Mouse (Mus musculus) kidney, adult 18-20 months (tissue): ENCODE results near the gene Pola2.
A peak's percentile ranks its signal among the peaks of the same experiment; 100 is the strongest.

ENCODE experiments used
- DNase-seq: peaks from one replicate; pipeline ENCODE4 v3.0.0; 2021

Pola2 gene

DNA sequence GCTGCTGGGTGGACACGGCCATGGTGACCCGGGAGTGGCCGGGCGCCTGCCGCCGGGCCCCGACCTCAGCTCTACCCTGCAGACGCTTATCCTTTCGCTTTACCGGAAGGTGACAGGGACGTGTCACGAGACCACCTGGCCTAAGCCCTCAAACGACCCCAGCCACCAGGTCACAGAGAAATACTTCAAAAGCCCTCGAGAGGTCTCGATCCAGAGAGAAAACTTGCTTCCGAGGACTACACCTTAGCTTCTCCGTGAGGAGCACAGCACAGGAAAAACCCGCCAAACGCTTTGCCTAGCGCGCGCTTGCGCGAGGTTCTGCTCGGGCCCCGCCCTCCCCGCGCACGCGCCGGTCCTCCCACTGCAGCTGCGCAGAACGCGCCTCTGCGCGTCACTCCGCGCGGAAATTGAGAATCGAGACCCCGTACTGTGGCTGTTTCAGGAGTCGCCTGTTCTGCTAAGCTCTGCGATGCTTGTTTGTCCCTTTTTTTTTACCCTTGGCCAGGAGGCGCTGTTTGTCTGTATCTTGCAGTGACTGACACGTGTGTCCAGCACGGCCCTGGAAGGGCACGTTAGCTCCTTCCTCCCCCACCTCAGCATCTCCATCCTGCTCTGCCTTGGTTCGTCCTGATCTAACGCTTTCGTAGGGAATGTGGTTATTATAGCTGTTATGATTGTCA lies at the start of gene Pola2:
Pola2 (minus strand) TSS at position 320 of the 680 bp plus-strand sequence.
- DNase-seq: peak; percentile 91

DNA sequence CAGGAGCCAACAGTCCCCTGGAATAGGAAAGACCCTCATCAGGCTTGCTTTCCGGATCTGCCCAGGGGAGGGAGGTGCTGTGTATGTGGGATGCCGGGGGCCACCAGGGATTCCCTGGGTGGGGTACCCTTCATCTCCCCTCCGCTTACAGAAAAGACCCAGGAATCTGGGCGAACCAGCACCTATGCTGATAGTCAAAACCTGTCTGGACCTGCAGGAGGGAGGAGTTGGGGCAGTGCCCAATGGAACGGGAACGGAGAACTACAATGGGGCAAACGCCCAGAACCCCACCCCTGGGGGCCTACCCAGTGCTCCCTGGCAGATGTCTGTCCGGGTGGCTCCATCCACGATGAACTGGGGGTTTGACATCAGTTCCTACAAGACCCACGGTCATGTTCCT lies 49.7 kb upstream of the Pola2 start:
- DNase-seq: no peak

DNA sequence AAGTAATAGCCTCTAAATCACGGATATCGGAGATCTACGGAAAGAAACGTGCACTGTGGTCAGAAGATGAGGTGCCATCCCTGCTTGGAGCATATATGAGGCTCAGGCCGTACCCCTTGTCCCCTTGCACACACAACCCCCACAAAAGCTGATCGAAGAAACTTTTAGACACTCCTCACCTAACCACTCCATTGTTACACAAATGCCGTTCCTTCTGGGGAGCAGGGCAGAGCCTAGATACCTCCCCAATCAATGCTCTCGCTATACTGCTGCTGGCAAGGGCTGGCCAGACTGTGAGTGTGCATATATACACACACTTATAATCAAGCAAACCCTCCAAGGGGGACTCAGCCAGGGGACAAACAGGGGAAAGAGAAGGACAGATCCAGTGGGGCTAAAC lies 45.1 kb upstream of the Pola2 start:
- DNase-seq: no peak

DNA sequence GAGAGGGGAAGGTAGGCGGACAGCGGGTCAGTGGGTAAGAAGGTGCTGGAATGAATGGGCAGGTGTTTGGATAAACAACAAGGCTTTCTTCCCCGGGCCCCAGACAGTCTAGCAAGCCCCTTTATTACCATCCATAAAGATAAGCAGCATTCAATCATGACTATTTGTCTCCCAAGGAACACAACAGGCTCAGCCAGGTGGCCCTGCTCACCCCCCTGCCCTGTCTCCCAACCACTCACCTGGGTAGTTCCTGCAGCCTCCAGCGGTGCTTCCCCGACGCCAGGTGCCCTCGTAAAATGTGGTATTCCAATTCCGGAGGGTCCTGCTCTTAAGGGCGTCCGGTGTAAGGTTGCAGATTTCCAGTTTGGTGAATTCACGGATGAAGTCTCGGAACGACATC lies 43.0 kb upstream of the Pola2 start:
- no peak for DNase-seq

DNA sequence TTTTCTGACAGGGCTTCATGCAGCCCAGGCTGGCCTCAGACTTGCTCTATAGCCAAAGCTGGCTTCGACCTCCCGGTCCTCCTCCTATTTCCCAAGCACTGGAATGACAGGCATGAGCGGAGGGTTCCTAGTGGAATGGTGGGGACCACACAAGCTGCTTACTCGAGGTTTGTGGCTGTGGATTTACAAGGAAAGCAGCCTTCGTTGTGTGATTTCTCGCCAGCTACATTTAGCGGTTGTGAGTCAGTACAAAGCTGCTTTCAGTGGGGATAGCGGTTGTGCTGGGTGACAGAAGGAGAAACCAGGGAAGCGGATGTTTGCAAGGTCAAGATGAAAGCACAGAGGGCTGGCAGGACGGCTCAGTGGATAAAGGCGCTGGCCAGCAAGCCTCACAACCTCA lies 41.5 kb upstream of the Pola2 start:
- no peak for DNase-seq

DNA sequence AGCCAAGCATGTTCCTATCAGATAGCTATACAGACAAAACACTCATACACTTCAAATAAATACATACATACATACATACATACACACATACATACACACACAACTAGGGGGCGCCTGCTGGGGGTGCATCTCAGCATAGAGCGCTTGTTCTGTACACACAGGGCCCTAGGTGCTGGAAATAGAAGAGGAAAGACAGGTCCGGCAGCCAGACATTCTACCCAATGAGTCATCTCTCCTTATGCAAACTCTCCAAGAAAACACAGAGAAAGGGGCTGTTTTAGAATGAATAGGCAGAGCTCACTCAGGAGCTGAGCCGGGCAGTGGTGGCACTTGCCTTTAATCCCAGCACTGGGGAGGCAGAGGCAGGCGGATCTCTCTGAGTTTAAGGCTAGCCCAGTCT lies 36.0 kb upstream of the Pola2 start:
- no peak for DNase-seq

DNA sequence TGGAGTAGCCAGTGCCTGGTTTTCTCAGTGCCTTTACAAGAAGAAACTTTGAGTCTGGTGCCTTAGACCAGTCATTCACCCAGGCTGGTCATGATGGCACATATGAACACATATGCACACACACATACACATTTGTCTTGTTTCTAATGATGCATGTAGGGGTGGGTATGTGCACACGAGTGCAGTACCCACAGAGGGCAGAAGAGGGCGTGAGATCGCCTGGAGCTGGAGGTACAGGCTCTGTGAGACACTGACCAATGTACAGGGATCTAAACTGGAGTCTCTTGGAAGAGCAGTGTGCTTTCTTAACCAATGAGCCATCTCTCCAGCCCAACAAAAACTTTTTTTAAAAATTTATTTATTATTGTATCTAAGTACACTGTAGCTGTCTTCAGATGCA lies 34.2 kb upstream of the Pola2 start:
- DNase-seq: no peak

DNA sequence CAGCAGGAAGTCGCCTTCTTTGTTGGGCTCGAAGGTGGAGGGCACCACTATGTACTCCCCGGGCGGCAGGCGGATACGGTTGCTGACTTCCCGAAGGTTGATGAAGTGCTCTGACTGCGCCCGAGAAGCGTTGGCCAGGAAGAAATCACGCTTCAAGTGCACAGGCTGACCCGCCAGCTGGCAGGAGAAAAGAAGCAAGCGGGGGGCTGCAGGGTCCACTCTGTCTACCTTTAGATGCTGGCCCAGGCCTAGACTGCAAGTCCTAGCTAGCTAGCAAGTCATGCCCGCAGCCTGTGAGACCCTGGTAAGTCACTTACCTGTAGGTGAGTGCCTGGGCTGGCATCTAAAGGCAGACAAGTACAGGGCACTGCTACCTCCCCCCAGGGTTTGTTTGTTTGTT lies 30.7 kb upstream of the Pola2 start:
- DNase-seq: no peak

DNA sequence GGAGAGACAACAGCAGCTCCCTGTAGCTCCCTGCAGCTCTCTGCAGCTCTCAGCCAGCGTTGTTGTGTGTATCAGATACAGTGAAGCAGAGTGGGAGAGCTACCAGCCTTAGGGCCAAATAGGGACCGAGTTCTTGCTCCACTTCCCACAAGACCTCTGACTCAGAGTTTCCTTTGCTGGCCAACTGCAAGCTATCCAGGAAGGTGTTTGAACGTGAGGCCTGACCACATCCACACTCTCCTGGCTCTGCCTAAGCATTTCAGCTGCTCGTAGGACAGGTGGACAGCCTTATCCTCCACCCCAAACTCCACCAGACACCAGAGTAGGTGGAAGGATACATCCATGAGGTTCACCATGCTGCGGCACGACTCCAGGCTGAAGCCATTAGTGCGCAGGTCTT lies 28.0 kb upstream of the Pola2 start:
- DNase-seq: no peak

DNA sequence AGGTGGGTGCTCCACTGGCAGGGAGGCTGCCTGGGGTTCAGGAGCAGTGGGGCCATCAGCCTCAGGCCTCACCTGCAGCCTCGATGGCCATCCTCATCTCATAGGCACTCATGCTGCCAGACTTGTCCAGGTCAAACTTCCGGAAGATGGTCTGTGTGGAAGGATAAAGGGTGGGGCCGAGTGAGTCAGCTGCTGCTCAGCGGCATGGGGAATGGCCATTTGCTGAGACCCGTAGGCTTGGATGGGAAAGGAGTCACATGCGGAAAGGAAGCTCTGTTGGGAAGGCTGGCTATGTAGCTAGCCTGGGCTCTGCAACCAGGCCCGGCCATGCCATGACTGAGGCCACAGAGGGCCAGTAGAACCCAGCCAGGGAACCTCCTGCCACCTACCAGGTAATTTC lies 27.5 kb upstream of the Pola2 start:
- DNase-seq: no peak

DNA sequence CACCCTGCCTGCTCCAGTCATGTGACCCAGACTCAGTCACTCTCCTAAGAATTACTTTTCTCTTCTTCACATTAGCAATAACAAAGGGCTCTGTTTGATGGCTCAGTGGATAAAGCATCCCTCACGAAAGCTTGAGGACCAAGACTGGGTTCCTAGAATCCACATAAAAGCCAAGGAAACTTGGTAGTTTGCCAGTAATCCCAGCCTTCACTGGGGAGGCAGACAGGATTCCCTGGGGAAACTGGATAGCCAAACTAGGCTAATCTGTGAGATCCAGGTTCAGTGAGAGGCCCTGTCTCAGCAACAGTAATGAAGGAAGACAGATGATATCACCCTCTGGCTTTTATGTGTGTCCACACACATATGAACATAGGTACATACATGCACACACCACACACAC lies 26.9 kb upstream of the Pola2 start:
- no peak for DNase-seq

DNA sequence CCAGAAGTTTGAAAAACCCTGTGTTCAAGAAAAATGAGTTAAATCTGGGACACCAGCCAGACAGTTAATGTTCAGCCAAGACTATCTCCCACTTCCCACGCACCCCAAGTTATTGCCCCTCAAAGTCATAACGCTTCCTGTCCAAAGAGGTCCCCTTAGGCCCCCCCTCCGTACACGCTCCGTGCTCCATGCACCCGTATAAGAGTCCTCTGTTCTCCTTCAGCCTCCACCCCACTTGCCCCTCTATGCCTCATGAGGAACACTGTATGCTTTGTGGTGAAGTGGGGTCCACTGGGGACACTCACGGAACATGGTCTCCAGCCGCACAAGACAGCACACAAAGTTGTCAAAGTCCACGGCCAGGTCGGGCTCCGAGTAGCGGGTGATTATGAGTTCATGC lies 26.0 kb upstream of the Pola2 start:
- DNase-seq: no peak

DNA sequence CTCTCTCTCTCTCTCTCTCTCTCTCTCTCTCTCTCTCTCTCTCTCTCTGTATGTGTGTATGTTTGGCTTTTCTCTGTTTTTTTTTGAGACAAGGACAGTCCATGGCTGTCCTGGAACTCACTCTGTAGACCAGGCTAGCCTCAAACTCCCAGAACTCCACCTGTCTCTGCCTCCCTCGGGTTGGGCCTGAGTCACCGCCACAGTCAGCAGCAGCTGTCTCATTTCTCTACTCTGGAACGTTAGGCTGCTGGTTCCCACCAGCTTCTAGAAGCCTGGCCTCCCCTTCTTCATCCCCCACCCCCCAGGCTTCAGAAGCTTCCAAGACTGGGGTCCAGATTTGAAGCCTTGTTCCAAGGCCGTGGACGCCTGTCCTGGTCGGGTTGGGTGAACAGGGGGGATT lies 25.6 kb upstream of the Pola2 start:
- no peak for DNase-seq

DNA sequence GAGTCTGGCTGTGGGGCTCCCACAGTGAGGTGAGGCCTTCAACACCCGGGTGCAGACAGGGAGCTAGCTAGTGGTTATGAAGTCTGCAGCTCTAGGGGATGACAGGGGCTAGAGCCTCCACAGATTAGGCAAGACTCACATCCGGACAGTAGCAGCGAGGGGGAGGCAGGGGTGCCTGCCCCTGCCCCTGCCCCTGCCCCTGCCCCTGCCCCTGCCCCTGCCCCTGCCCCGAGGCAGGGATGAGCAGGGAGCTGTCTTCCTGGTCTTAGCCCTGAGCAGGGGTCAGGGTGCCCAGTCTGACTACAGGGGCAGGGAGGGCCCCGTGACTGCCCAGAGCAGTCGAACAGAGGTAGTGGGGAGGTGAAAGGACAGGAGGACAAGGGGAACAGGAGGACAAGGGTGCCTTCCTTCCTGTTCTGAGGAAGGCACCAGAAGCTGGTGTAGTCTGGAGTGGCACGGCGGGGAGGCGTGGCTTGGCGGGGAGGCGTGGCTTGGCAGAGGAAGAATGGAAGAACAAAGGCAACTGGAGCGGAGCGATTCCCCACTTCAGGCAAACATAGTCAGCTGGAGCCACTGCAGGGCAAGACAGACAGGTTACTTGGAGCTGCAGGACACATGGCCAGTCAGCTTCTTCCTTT lies 24.9 kb upstream of the Pola2 start:
- peak; percentile 84 for DNase-seq

DNA sequence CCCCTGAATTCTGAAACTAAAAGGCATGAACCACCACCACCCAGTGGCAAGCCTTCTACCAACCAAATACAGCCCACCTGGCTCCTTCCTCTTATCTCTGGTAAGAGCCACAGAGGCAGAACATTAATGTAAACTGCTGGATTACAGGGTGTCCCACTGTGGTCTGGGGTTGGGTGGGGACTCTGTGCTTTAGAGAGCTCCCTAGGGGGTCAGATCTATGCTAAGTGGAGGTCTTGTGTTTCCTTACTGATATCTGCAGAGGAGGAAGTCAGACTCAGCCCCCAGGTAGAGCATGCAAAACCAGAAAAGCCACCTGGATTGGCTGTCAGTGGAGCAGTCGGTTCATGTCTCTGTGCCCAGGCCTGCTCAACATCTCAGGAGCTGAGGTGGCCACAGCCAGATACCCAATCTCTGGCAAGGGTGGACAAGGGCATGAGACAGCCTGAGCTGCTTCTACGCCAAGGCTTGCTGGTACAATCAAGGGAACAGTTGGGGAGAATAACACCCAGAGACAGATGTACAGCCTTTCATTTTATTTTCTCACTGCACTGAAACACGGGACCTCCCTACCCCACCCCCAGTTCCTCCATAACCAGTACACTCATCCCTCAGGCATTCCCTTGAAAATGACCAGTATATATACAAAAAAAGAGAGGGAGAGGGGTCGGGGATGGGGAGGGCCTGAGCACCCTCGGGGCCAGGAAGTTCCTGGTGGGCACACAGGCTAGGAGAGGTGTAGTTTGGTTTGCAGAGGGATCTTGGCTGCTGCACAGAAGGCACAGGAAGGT lies 24.2 kb upstream of the Pola2 start:
- DNase-seq: no peak

DNA sequence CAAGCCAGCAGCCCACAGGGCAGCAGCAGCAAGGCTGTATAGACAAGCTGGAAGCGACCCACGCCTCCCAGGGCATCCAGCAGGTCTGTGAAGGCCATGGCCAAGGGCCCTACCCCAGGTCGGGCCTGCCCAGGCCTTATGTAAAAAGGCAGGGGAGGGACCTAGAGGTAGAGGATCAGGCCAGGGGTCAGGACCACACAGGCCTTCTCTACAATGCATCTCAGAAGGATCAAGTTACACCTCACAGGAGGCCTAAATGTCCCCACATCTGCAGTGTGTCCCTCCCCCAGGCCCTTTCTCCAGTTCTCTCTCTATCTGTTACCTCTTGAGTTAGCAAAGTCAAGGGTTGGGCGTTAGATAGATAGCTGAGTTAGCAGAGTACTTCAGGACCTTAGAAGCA lies 22.0 kb upstream of the Pola2 start, which contains the start of gene Slc22a20:
Slc22a20 (minus strand) TSS at position 101 of the 400 bp plus-strand sequence.
- DNase-seq: no peak

DNA sequence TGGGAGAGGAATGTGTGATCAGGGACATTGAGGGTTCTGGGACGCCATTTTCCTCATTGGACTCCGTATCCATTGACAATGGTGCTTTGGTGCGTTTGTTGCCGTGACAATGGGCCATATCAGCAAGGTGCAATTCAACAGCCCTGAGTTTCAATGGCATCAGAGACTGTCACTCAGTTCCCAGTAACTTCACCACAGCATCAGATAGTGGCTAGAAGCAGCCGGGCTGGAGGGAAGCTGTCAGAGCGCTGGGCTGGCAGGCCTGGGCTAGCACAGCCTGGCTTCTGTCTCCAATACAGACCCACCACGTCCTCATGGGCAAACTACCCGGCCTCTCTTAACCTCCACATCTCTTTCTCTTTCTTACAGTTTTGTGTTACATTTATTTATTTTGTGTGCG lies 16.5 kb upstream of the Pola2 start:
- DNase-seq: no peak

DNA sequence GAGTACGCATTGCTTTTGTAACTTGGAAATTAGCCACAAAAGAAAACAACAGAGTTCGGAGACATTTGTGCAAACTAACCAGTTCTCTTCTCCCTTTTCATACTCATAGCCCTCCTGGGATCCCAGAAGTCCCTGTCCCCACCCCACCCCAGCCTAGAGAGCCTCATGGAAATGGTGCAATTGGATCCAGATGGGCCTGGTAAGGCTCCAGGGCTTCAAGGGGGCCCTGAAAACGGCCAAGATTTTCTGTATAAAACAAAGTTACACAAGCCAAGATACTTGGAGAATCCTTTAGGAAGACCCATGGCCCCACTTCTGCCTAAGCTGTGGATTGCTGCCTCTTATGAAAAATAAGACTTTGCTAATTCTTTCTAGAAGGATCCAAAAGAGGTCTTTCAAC lies 13.7 kb upstream of the Pola2 start:
- no peak for DNase-seq

DNA sequence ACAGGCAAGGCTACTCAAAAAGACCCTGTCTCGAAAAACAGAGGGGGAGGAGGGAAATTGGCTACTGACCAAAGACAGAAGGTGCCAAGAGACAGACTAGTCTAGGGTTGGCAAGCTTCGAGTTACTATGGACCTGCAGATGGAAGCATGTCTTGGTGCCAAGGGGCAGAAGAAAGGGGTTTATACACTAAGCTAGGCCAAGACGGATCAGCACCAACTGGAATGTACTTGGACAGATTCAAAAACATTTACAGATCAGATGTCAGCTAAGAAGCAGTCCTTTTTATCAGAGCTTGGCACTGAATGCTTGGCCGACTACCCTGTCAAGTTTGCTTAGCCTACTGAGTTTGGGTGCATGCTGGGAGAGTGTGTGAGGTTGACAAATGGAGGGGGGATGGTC lies 11.7 kb upstream of the Pola2 start:
- DNase-seq: no peak

DNA sequence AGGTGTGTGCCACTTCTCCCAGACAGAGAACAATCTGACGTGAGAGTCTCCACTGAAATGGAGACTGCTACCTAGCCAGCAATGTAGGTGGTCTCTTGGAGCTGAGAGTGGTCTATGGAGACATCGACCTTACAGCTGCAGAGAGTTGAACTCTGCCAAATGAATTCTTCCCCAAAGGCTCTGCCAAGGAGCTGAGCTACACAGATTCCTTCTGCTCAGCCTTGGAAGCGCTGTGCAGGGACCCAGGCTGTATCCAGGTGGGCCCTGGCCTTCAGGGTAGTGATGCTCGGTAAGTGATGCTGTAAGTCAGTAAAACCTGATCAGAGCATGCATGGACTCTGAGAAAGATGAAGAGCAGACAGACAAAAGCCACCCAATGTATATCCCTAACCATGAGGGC lies 11.1 kb upstream of the Pola2 start:
- no peak for DNase-seq

DNA sequence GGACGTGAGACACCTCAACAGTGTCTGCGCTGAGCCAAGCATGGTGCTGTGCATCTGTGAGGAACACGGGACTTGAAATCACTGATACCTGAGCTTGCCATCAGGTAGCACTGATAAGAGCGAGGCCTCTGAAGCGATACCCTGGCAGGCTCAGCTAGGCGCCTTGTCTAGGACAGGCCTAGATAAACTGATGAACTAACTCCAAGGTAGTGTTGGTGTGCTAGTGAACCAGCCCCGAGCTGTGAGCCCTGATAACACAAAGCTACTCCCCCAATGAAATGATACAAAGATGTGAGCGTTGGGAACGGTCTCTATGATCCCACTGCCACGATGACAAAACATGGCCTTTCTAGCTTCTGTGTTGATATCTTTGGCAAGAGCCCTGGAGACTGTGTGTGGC lies 3.7 kb upstream of the Pola2 start:
- no peak for DNase-seq

DNA sequence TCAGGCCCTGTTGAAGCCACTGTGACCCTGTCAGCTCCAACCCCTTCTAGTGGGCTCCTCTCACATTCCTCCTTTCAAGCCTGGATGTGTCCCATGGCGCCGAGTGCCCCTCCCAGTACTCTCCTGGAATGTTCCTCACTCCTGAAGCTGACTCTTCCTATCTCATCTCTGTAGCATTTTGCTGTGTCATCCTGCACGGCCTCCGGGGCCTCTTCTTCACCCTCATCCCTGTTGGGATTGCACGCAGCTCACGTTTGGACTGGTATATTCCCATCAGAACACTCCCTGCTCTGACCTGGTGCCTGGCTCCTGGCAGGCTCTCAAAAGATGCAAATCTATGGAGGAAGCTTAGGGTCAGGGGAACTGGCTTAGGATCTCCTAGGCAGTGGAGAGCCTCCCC lies 2.8 kb upstream of the Pola2 start:
- DNase-seq: no peak

DNA sequence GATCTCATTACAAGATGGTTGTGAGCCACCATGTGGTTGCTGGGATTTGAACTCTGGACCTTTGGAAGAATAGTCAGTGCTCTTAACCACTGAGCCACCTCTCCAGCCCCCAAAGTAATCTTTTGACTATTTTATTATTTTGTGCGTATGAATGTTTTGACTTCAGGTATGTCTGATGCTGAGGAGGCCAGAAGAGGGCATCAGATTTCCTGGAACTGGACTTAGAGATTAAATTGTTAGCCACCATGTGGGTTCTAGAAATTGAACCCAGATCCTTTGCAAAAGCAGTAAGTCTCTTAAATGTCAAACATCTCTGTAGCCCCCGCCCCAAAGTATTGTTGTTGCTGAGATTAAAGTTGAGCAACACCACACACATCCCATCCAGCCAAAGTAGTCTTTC lies 1.9 kb upstream of the Pola2 start:
- DNase-seq: no peak

DNA sequence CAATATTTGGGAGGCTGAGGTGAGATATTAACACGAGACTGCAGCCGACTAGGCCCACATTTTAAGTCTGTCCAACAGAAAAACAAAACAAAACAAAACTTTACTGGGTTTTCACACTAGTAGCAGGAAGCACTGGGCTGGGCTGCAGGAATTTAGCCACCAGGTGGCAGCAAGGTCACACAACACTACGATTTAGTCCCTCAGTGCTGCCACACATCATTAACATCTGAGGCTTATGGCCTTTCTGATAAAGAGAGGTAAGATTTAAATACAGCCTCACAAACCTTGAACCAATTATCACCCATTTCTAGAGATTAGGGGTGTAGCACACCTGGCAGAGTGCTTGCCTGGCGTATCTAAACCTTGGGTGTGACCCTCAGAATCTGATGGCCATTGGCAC lies 1.3 kb upstream of the Pola2 start:
- peak; percentile 79 for DNase-seq
